Mouse (Mus musculus) midbrain, postnatal 0 days (tissue): ENCODE measurements around the gene Ppp1r9a. TPM values are rescaled to one million over a fixed set of nuclear protein-coding genes. Genes with fewer than 3 reads are reported as not detected.

Source experiments
- ATAC-seq: fragments of 200-750 bp; cut with Nextera tagmentation; 2 replicates; pipeline ENCODE4 v1.8.0; 2017; ENCODE audit warnings: moderate number of reproducible peaks, mild to moderate bottlenecking, moderate TSS enrichment, moderate library complexity; ENCODE audit not compliant: low FRiP score
- DNase-seq: peaks from one replicate; pipeline ENCODE4 v3.0.0-alpha.2; 2015; ENCODE audit warnings: low spot score
- H3K27ac ChIP-seq: fragments of 300-500 bp; sonication (generic); 2 replicates; pipeline ENCODE4 v1.5.1; 2014; ENCODE audit warnings: low read depth, mild to moderate bottlenecking, low read length, mixed read lengths
- H3K27me3 ChIP-seq: fragments of 300-500 bp; sonication (generic); 2 replicates; pipeline ENCODE4 v1.6.1; 2014; ENCODE audit warnings: low read length, control low read depth, mixed read lengths; ENCODE audit not compliant: insufficient read depth
- H3K36me3 ChIP-seq: fragments of 300-500 bp; sonication (generic); 2 replicates; pipeline ENCODE4 v1.6.1; 2014; ENCODE audit warnings: low read length, control low read depth, mixed read lengths; ENCODE audit not compliant: insufficient read depth
- H3K4me1 ChIP-seq: fragments of 300-500 bp; sonication (generic); 2 replicates; pipeline ENCODE4 v1.6.1; 2014; ENCODE audit warnings: mild to moderate bottlenecking, control low read depth, antibody characterized with exemption, low read length, mixed read lengths; ENCODE audit not compliant: insufficient read depth
- H3K4me2 ChIP-seq: fragments of 300-500 bp; sonication (generic); 2 replicates; pipeline ENCODE4 v1.6.1; 2014; ENCODE audit warnings: low read depth, mild to moderate bottlenecking, low read length, mixed read lengths; ENCODE audit not compliant: poor library complexity, severe bottlenecking
- H3K4me3 ChIP-seq: fragments of 300-500 bp; sonication (generic); 2 replicates; pipeline ENCODE4 v1.5.1; 2014; ENCODE audit warnings: low read depth, mild to moderate bottlenecking, low read length, moderate library complexity
- H3K9ac ChIP-seq: fragments of 300-500 bp; sonication (generic); replicated peaks from 2 replicates; pipeline ENCODE4 v1.6.1; 2014; ENCODE audit warnings: mild to moderate bottlenecking, low read length, moderate library complexity, mixed read lengths; ENCODE audit not compliant: poor library complexity, severe bottlenecking
- H3K9me3 ChIP-seq: fragments of 300-500 bp; sonication (generic); 2 replicates; pipeline ENCODE4 v1.6.1; 2016; ENCODE audit warnings: low read length, control low read depth
- CTCF ChIP-seq: IDR thresholded peaks from 2 replicates; pipeline ENCODE4 v1.5.1; 2016; ENCODE audit warnings: antibody characterized with exemption, mild to moderate bottlenecking
- WGBS: fragments of 180-500 bp; shearing (Covaris S2); extraction: QIAGEN DNeasy Blood & Tissue Kit; methylation state at CpG from one replicate; pipeline ENCODE4 v1.1.7; 2014; 5-methylcytosine and 5-hydroxymethylcytosine counted together
- polyA plus RNA-seq: library from polyadenylated mRNA; unstranded; fragments of >200 nt; fragmentation: Nextera tagmentation; extraction: Ambion mirVana; gene quantifications from 2 replicates; pipeline ENCODE4 v1.2.1, GENCODE M21; 2015
- total RNA-seq: library from RNA; depleted of rRNA; stranded (reverse); fragments of >200 nt; gene quantifications from 2 replicates; pipeline ENCODE4 v1.2.3, GENCODE M21; 2014

Gene Ppp1r9a
- total and polyA plus RNA-seq, 2 experiments from 2014 or later, result 43.6 to 66.3 TPM

DNA sequence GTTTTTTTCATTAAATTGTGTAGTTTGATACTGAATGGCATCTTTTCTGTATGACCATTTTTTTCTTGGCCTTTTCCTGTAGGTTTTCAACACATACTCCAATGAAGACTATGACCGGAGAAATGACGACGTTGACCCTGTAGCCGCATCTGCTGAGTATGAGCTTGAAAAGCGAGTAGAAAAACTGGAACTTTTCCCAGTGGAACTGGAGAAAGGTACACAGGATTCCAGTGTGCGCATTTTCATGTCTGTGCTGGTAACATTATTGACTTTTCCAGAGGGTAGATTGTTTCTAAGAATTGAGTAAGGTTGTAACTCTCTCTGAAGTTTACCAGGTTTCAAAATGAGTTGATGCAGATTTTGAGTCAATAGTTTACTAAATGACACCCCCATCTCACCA lies 143.1 kb downstream of the Ppp1r9a start:
- Histone ChIP-seq H3K4me2 (no peak overlapping the region), H3K4me1 (no peaks in the 10 kb centered on the region), H3K9ac (no peak overlapping the region), H3K4me3 (no peak overlapping the region), H3K27me3 (no peaks in the 10 kb centered on the region), H3K36me3 (no peaks in the 10 kb centered on the region), H3K9me3 (no peaks in the 10 kb centered on the region), H3K27ac (no peak overlapping the region)
- no peak for ATAC-seq
- TF ChIP-seq CTCF, result no peak
- 97% methylated on average over 6 of the region's 6 CpGs for WGBS
- no peak for DNase-seq

DNA sequence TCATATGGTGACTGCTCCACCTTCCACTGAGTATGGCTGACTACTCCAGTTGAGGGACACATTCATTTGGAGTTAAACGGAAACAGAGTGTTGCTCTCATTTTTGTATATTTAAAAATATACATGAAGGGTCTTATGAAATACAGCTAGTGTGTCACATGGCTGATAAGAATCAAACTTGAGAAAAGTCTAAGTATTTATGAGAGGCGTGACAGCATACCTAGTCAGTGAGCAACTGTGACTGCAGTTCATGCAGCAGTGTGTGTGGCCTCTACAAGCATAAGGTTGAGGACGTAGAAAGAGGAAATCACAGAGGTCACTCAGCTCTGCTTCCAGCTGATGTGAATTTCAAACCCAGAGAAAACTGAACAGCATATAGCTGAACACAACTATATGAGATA lies 145.3 kb downstream of the Ppp1r9a start:
- DNase-seq, result no peak
- no peak overlapping the region for H3K4me2 ChIP-seq
- no peak for ATAC-seq
- H3K4me3 ChIP-seq, result no peak overlapping the region
- H3K36me3 ChIP-seq, result no peaks in the 10 kb centered on the region
- no peaks in the 10 kb centered on the region for H3K4me1 ChIP-seq
- H3K27ac ChIP-seq, result no peak overlapping the region
- H3K9me3 ChIP-seq, result no peaks in the 10 kb centered on the region
- H3K27me3 ChIP-seq, result no peaks in the 10 kb centered on the region
- no peak for TF ChIP-seq CTCF
- 89% methylated on average over 3 of the region's 3 CpGs for WGBS
- H3K9ac ChIP-seq, result no peak overlapping the region

DNA sequence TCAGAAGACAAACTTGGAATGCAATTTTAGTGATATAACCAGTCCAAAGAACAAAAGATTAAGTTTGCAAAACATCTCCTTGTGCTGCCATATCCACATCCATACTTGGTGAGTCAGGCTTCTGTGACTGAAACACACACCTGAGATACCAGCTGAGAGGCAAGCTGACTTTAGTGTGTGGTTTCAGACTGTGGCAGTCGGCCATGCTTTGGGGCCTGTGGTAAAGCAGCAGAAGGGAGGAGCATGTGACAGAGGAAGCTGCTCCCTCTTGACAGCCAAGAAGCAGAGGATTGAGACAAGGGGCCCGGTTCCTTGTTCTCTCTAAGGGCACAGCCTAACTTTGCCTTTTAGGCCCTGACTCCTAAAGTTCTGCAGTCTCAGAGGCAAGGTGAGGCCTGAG lies 149.6 kb downstream of the Ppp1r9a start:
- no peaks in the 10 kb centered on the region for H3K4me1 ChIP-seq
- H3K27me3 ChIP-seq, result no peaks in the 10 kb centered on the region
- H3K4me3 ChIP-seq, result no peak overlapping the region
- no peaks in the 10 kb centered on the region for H3K9me3 ChIP-seq
- H3K27ac ChIP-seq, result no peak overlapping the region
- no peaks in the 10 kb centered on the region for H3K36me3 ChIP-seq
- no peak overlapping the region for H3K9ac ChIP-seq
- ATAC-seq, result no peak
- no peak for DNase-seq
- WGBS, result 71% methylated on average over 2 of the region's 2 CpGs
- H3K4me2 ChIP-seq, result no peak overlapping the region
- TF ChIP-seq CTCF, result no peak

DNA sequence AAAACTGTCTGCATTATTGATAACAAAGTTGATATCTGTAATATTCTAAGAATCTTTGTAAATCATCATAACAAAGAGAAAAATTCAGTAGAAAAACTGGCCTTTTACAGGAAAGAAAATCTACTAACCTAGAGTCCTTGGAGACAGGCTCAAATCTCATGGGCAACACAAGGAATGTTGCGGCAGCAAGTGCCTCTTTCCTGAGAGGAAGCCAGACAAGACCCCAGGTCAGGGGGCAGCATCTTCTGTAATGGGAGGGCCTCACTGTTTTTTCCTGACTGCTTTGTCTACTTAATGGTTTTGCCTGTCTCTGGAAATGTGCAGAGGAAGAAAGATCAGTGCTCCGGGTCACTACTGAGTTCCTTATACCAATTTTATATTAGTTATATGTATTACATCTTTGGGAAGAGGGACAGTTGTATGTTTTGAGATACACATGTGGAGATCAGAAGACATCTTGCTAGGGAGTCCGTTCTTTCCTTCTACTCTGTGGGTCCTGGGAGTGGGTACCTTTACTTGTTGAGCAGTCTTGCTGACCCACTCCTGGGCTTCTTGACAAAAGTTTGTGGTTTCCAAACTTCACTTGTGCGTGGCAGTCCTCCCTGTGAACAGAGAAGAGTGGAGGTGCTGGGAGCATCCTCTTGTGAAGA lies 151.9 kb downstream of the Ppp1r9a start:
- Histone ChIP-seq H3K27ac (no peak overlapping the region), H3K4me3 (no peak overlapping the region), H3K4me1 (no peaks in the 10 kb centered on the region), H3K9ac (no peak overlapping the region), H3K36me3 (no peaks in the 10 kb centered on the region), H3K27me3 (no peaks in the 10 kb centered on the region), H3K9me3 (no peaks in the 10 kb centered on the region), H3K4me2 (no peak overlapping the region)
- WGBS, result 93% methylated on average over 4 of the region's 4 CpGs
- no peak for DNase-seq
- TF ChIP-seq CTCF, result no peak
- ATAC-seq, result no peak

DNA sequence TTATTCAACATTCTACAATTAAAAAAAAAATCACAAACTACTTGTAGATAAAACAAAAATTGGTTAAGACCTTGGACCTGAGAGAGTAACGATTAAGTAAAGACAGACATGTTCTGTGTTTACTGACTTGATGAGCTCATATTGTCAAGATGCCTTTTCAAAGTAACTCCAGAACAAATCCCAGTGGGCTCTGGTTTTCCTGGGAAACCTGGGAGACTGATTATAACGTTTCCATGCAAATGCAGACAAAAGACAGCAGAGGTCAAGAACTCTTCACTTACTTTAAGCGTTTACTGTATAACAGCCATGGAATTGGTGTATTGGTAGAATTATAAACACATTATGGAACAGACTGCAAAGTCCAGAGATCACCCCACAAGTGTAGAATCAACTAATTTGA lies 172.0 kb downstream of the Ppp1r9a start:
- Histone ChIP-seq H3K4me1 (no peaks in the 10 kb centered on the region), H3K4me3 (no peak overlapping the region), H3K36me3 (0 out of 2 replicates have a peak, but pooled peaks cover 3% of the 10 kb centered on the region), H3K4me2 (no peak overlapping the region), H3K27me3 (no peaks in the 10 kb centered on the region), H3K9me3 (no peaks in the 10 kb centered on the region), H3K9ac (no peak overlapping the region), H3K27ac (no peak overlapping the region)
- ATAC-seq, result no peak
- no peak for TF ChIP-seq CTCF
- DNase-seq, result no peak
- 74% methylated on average over 3 of the region's 3 CpGs for WGBS

DNA sequence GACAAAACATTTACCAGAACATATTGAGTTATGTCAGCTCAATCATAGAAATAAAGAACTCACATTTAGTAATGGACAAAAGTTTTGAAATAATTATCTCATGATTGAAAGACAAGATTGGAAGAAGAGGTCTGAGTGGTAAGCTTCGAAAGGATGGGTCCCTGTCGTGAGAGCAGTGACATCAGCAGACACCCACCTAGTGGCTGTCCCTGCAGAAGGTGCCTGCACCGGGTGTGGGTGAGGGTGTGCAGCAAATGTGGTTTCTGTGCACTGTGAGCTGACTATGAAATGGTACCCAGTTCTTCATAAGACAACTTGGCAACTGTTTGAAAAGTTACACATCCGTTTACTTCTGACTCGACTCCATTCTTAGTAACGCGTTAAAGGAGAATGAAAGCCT lies 173.0 kb downstream of the Ppp1r9a start:
- no peak for TF ChIP-seq CTCF
- WGBS, result 93% methylated on average over 7 of the region's 7 CpGs
- Histone ChIP-seq H3K4me1 (no peaks in the 10 kb centered on the region), H3K27me3 (no peaks in the 10 kb centered on the region), H3K4me3 (no peak overlapping the region), H3K27ac (no peak overlapping the region), H3K9me3 (no peaks in the 10 kb centered on the region), H3K36me3 (0 out of 2 replicates have a peak, but pooled peaks cover 3% of the 10 kb centered on the region), H3K4me2 (no peak overlapping the region), H3K9ac (no peak overlapping the region)
- ATAC-seq (no peak), DNase-seq (no peak)
